Comparison of ENCODE assay signal across 9 mouse cellular contexts in the genomic region with DNA sequence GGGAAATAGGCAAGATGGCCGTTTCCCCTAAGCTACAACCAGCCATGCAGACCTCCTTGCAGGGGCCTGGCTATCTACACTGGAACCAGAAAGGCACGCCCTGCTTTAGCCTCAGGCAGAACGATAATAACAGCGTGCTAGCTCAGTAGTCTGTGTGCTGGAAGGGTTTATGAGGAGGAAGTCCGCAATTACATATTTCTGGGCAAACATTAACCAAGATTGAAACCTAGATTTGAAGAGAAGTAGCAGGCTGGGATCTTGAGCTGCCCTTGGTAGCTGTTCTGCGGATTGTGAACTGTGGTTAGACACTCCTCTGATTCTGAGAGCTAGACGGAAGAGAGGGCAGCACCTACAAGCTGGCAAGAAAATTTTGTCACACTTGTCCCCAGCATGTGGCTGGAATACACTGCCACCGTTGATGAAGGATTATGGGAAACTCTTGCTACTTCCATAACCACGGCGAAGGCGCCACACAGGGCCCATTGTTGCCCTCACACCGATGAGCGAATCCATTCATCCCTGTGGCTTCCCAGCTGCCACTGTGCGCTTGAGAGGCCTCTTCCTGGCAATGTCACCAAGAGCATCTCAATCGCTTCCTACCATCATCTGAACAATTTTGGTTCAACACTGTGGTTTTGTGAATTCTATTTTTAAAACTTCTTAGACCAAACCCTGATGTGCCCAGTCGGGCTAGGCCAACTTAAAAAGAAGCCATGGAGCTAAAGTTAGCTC. TPM values are rescaled to one million over a fixed set of nuclear protein-coding genes. Genes with fewer than 3 reads are reported as not detected.
DNase-seq lines count a peak whose midpoint lies in the region; ATAC-seq and TF ChIP-seq lines count a peak whose summit lies in the region.
"Had no signal": no experiment of that assay in that cellular context is flagged by ENCODE, and none has a peak within 500 bp of the region (broad histone marks: within the 10 kb centered on the region; RNA-seq: fewer than 3 reads in every experiment).

No protein-coding gene starts in this region.

- no peak for DNase-seq in spleen, adult 2 months (ENCODE audit: low read depth in 1 of 2, low spot score in 2 of 2)
- DNase-seq in spleen, postnatal 4 days (ENCODE audit: low spot score in 2 of 2) = no peak
- peak; percentile 51 for DNase-seq in induced T-regulatory cell, adult 2 months (ENCODE audit: low read depth)
- peak; percentile 47 for DNase-seq in liver, embryonic 13.5 days
- DNase-seq in cerebellum, postnatal 14 days = no peak
- no peak for DNase-seq in midbrain, embryonic 14.5 days
- no peak for DNase-seq in heart, postnatal 36 days

- H3K4me1 ChIP-seq in spleen, adult 2 months (ENCODE audit: control insufficient read depth, insufficient read depth, insufficient read length) = peaks cover 13% of the 10 kb centered on the region; the same call in 1 of the 2 replicates
- peaks cover 22% of the 10 kb centered on the region for H3K4me1 ChIP-seq in liver, embryonic 13.5 days (replicated peaks)
- H3K4me1 ChIP-seq in stomach, embryonic 15.5 days = no peaks in the 10 kb centered on the region
- H3K4me1 ChIP-seq in midbrain, embryonic 14.5 days (ENCODE audit: control insufficient read depth, insufficient read depth, low read length) = no peaks in the 10 kb centered on the region
- H3K4me1 ChIP-seq: hindbrain, embryonic 10.5 days had no signal

- no peaks in the 10 kb centered on the region for H3K27me3 ChIP-seq in spleen, adult 2 months (ENCODE audit: control insufficient read depth, insufficient read depth, low read length)
- 0 out of 2 replicates have a peak, but pooled peaks cover 2% of the 10 kb centered on the region for H3K27me3 ChIP-seq in liver, embryonic 13.5 days
- H3K27me3 ChIP-seq in stomach, embryonic 15.5 days (replicated peaks) = no peaks in the 10 kb centered on the region
- H3K27me3 ChIP-seq in midbrain, embryonic 14.5 days (ENCODE audit: control insufficient read depth, insufficient read depth, low read length) = no peaks in the 10 kb centered on the region

- peak; percentile 95 for ATAC-seq in liver, embryonic 13.5 days (ENCODE audit: low read depth)
- ATAC-seq in stomach, embryonic 15.5 days (ENCODE audit: insufficient read depth, low FRiP score, low read depth) = peak; percentile 92
- no peak for ATAC-seq in midbrain, embryonic 14.5 days (ENCODE audit: low FRiP score, low TSS enrichment)

- H3K27ac ChIP-seq in spleen, adult 2 months (ENCODE audit: insufficient read depth, low read length) = peak overlapping the region; percentile 47; the same call in 1 of the 2 replicates
- peak overlapping the region; percentile 41; the same call in 1 of the 2 replicates for H3K27ac ChIP-seq in liver, embryonic 13.5 days
- H3K27ac ChIP-seq in stomach, embryonic 15.5 days = peak overlapping the region; percentile 74
- H3K27ac ChIP-seq in midbrain, embryonic 14.5 days (replicated peaks; ENCODE audit: low read depth, low read length) = no peak overlapping the region
- H3K27ac ChIP-seq: hindbrain, embryonic 10.5 days had no signal

- H3K4me3 ChIP-seq in spleen, adult 2 months (ENCODE audit: extremely low read depth, insufficient read depth, insufficient read length) = no peak overlapping the region
- H3K4me3 ChIP-seq in liver, embryonic 13.5 days (replicated peaks) = no peak overlapping the region
- H3K4me3 ChIP-seq in stomach, embryonic 15.5 days (replicated peaks) = no peak overlapping the region
- no peak overlapping the region for H3K4me3 ChIP-seq in midbrain, embryonic 14.5 days (replicated peaks; ENCODE audit: low read depth, low read length)
- H3K4me3 ChIP-seq: hindbrain, embryonic 10.5 days had no signal

- TF ChIP-seq POLR2A in spleen, adult 2 months (IDR thresholded peaks at IDR 0.05; ENCODE audit: low read depth, low read length) = no peak

- peak overlapping the region; percentile 29 for H3K4me2 ChIP-seq in liver, embryonic 13.5 days
- H3K4me2 ChIP-seq in stomach, embryonic 15.5 days = no peak overlapping the region
- H3K4me2 ChIP-seq in midbrain, embryonic 14.5 days (ENCODE audit: low read length) = no peak overlapping the region

- intact Hi-C loops in heart, postnatal 36 days (cut with DNase I) = no loop called here

- H3K9me3 ChIP-seq in liver, embryonic 13.5 days (replicated peaks) = no peaks in the 10 kb centered on the region
- H3K9me3 ChIP-seq in stomach, embryonic 15.5 days = no peaks in the 10 kb centered on the region
- no peaks in the 10 kb centered on the region for H3K9me3 ChIP-seq in midbrain, embryonic 14.5 days (ENCODE audit: control insufficient read depth, low read length)
- H3K9me3 ChIP-seq: hindbrain, embryonic 10.5 days had no signal

- H3K36me3 ChIP-seq in spleen, adult 2 months (ENCODE audit: control insufficient read depth, insufficient read depth, low read length) = no peaks in the 10 kb centered on the region
- H3K36me3 ChIP-seq in liver, embryonic 13.5 days = no peaks in the 10 kb centered on the region
- H3K36me3 ChIP-seq in stomach, embryonic 15.5 days = no peaks in the 10 kb centered on the region
- H3K36me3 ChIP-seq in midbrain, embryonic 14.5 days (ENCODE audit: control insufficient read depth, insufficient read depth, low read length) = no peaks in the 10 kb centered on the region
- H3K36me3 ChIP-seq: hindbrain, embryonic 10.5 days had no signal

- TF ChIP-seq CTCF in spleen, adult 2 months (IDR thresholded peaks at IDR 0.05; ENCODE audit: extremely low read depth, insufficient read depth, insufficient read length, insufficient replicate concordance) = no peak

- no peak overlapping the region; the same call in 1 of the 2 replicates for H3K9ac ChIP-seq in liver, embryonic 13.5 days
- no peak overlapping the region for H3K9ac ChIP-seq in stomach, embryonic 15.5 days
- H3K9ac ChIP-seq in midbrain, embryonic 14.5 days (replicated peaks; ENCODE audit: low read length) = no peak overlapping the region

- WGBS in spleen, adult 2 months = 20% methylated on average over 16 of the region's 16 CpGs
- 36% methylated on average over 16 of the region's 16 CpGs for WGBS in liver, embryonic 13.5 days (ENCODE audit: insufficient replicate concordance)
- WGBS in stomach, embryonic 15.5 days = 73% methylated on average over 16 of the region's 16 CpGs
- WGBS in midbrain, embryonic 14.5 days = 89% methylated on average over 16 of the region's 16 CpGs

RNA-seq across cellular contexts. Expression of gene Gm5148, which starts 23.9 kb away (rescaled TPM):
- 0.62 and 0.70 TPM in 2 replicates for polyA plus RNA-seq in spleen, adult 2 months (2012; rRNA removed)
- 2.6 and 2.7 TPM in 2 replicates for polyA plus RNA-seq in liver, embryonic 13.5 days (2015; fragmentation: Nextera tagmentation; extraction: Ambion mirVana)
- 5.9 and 6.0 TPM in 2 replicates for polyA plus RNA-seq in stomach, embryonic 15.5 days (2015; fragmentation: Nextera tagmentation; extraction: Ambion mirVana)
- 12.9 and 18.5 TPM in 2 replicates for polyA plus RNA-seq in midbrain, embryonic 14.5 days (2014; fragmentation: Nextera tagmentation; extraction: Ambion mirVana)
- total RNA-seq in heart, postnatal 36 days (2021) = under 1 TPM in 1 of 2 experiments, not detected in 1; 0.16 TPM

Comparison
In these comparisons a context has a peak if more than half of its experiments do, and no peak if none do; other contexts are left out.
1. DNase-seq: peak in induced T-regulatory cell, adult 2 months (single experiment) and liver, embryonic 13.5 days (single experiment); none in spleen, adult 2 months (0 of 2), spleen, postnatal 4 days (0 of 2), cerebellum, postnatal 14 days (0 of 2), midbrain, embryonic 14.5 days (single experiment) and heart, postnatal 36 days (0 of 2).